In the genomic region with DNA sequence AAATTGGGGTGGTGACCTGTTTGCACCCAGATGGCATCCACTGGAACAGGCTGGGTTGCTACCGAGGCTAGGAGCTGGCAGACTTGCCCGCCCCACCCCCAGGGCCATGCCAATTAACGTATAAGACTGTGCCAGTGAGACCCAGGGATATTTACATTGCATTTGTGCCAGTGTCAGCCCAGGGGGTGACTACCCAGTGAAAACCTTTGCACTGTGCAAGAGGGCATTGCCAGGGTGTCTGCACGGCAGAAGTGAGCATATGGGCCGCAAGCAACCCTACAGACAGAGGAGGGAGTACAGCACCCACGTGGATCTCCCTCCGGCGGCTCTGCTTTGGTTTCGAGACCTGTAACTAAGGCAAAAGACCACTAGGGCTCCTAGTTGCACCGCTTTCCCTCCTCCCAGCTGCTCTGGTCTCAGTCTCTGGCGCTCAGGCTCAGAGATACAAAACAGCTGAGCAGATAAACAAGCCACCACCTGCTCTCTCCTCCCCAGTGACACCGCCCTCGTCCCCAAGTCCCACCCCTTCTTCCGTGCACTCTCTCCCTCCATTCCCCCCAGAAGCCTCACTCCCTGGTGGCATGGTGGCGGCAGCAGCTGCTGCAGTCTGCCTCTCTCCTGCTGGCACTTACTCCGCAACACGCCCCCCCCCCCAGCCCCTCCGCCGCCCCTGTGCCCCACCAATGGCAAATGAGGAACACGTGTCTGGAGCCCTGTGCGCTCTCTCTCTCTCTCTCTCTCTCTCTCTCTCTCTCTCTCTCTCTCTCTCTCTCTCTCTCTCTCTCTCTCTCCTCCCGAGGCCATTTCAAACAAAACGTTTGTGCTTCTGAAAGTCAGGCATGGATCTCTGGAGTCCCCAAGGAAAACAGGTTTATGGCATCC, we compare ENCODE assay signal across 8 mouse cellular contexts. TPM values are rescaled to one million over a fixed set of nuclear protein-coding genes. Genes with fewer than 3 reads are reported as not detected.
DNase-seq lines count a peak whose midpoint lies in the region; ATAC-seq and TF ChIP-seq lines count a peak whose summit lies in the region.

No protein-coding gene starts in this region.

- H3K4me3 ChIP-seq in E14TG2a.4 (replicated peaks; ENCODE audit: low read length): peak overlapping the region; percentile 78
- H3K4me3 ChIP-seq in heart, embryonic 15.5 days: peak overlapping the region; percentile 55
- H3K4me3 ChIP-seq in neural tube, embryonic 14.5 days (ENCODE audit: low read depth, low read length): peak overlapping the region; percentile 33

- H3K9me3 ChIP-seq in E14TG2a.4 (ENCODE audit: low read length): no peaks in the 10 kb centered on the region
- H3K9me3 ChIP-seq in heart, embryonic 15.5 days (replicated peaks): no peaks in the 10 kb centered on the region
- no peaks in the 10 kb centered on the region for H3K9me3 ChIP-seq in neural tube, embryonic 14.5 days (ENCODE audit: control insufficient read depth, low read length)

- peak; percentile 96 for DNase-seq in brain, embryonic 14.5 days (ENCODE audit: low read depth)
- DNase-seq in kidney, postnatal 4 days: peak; percentile 62 to 78
- peak; percentile 17 to 37 for DNase-seq in lung, adult 18-20 months
- DNase-seq in thymus, postnatal 0 days (ENCODE audit: low spot score): peak; percentile 96

- H3K4me2 ChIP-seq in heart, embryonic 15.5 days: peak overlapping the region; percentile 86
- peak overlapping the region; percentile 77 for H3K4me2 ChIP-seq in neural tube, embryonic 14.5 days (ENCODE audit: low read depth, low read length)

- H3K4me1 ChIP-seq in E14TG2a.4 (replicated peaks; ENCODE audit: low read depth, low read length): peaks cover 31% of the 10 kb centered on the region
- peaks cover 16% of the 10 kb centered on the region for H3K4me1 ChIP-seq in heart, embryonic 15.5 days (replicated peaks)
- H3K4me1 ChIP-seq in neural tube, embryonic 14.5 days (ENCODE audit: control insufficient read depth, insufficient read depth, low read length): peaks cover 16% of the 10 kb centered on the region

- no peak overlapping the region for H3K27ac ChIP-seq in heart, embryonic 15.5 days
- peak overlapping the region; percentile 64 for H3K27ac ChIP-seq in neural tube, embryonic 14.5 days (ENCODE audit: low read depth, low read length)

- H3K27me3 ChIP-seq in E14TG2a.4 (ENCODE audit: insufficient read depth, low read length): peaks cover 39% of the 10 kb centered on the region
- 0 out of 2 replicates have a peak, but pooled peaks cover 6% of the 10 kb centered on the region for H3K27me3 ChIP-seq in heart, embryonic 15.5 days
- no peaks in the 10 kb centered on the region for H3K27me3 ChIP-seq in neural tube, embryonic 14.5 days (ENCODE audit: control insufficient read depth, insufficient read depth, low read length)

- H3K36me3 ChIP-seq in E14TG2a.4 (ENCODE audit: insufficient read depth, low read length): no peaks in the 10 kb centered on the region
- H3K36me3 ChIP-seq in heart, embryonic 15.5 days: no peaks in the 10 kb centered on the region
- H3K36me3 ChIP-seq in neural tube, embryonic 14.5 days (ENCODE audit: control insufficient read depth, insufficient read depth, low read length): no peaks in the 10 kb centered on the region

- TF ChIP-seq POLR2A in brain, embryonic 14.5 days (IDR thresholded peaks at IDR 0.05; ENCODE audit: borderline replicate concordance, extremely low read depth, insufficient read depth, insufficient read length, poor library complexity, severe bottlenecking): no peak

- WGBS in heart, embryonic 15.5 days: 0% methylated on average over 23 of the region's 23 CpGs
- under 1% methylated on average over 22 of the region's 23 CpGs for WGBS in neural tube, embryonic 14.5 days

- ATAC-seq in erythroblast, adult 5-6 weeks (replicated peaks; ENCODE audit: low FRiP score, poor library complexity, severe bottlenecking): peak; percentile 94
- peak; percentile 87 for ATAC-seq in heart, embryonic 15.5 days (replicated peaks; ENCODE audit: insufficient number of reproducible peaks, insufficient read depth, low FRiP score, low read depth)
- ATAC-seq in neural tube, embryonic 14.5 days (ENCODE audit: low read depth): peak; percentile 91

- no peak; the same call in 1 of the 2 replicates for TF ChIP-seq CTCF in E14TG2a.4 (conservative IDR thresholded peaks at IDR 0.05; ENCODE audit: low read length)
- TF ChIP-seq CTCF in brain, embryonic 14.5 days (IDR thresholded peaks at IDR 0.05; ENCODE audit: borderline replicate concordance, extremely low read depth, insufficient read depth, insufficient read length): peak; percentile 57; the same call in 1 of the 2 replicates

- peak overlapping the region; percentile 47 for H3K9ac ChIP-seq in heart, embryonic 15.5 days
- H3K9ac ChIP-seq in neural tube, embryonic 14.5 days (replicated peaks; ENCODE audit: low read depth, low read length): peak overlapping the region; percentile 42; the same call in 1 of the 2 replicates

RNA-seq across cellular contexts. Expression of gene Hdhd5, which starts 49.0 kb away (rescaled TPM):
- 22.1 and 26.4 TPM in 2 replicates for polyA plus RNA-seq in brain, embryonic 14.5 days (2012; rRNA removed)
- total RNA-seq in erythroblast, adult 5-6 weeks (2015; ENCODE audit: low replicate concordance): 1.3 TPM in 1 of 2 replicates, not detected in the other
- total RNA-seq in erythroblast, adult 5-6 weeks (2017; ENCODE audit: low replicate concordance): 0.26 and 2.5 TPM in 2 replicates
- 12.4 and 15.6 TPM in 2 replicates for polyA plus RNA-seq in heart, embryonic 15.5 days (2015; fragmentation: Nextera tagmentation; extraction: Ambion mirVana)
- 11.8 and 14.2 TPM in 2 replicates for polyA plus RNA-seq in neural tube, embryonic 14.5 days (2014; fragmentation: Nextera tagmentation; extraction: Ambion mirVana)
- 42.6 and 48.3 TPM in 2 replicates for polyA plus RNA-seq in thymus, postnatal 0 days (2015; fragmentation: Nextera tagmentation; extraction: Ambion mirVana)

Comparison
In these comparisons a context has a peak if more than half of its experiments do, and no peak if none do; other contexts are left out.
1. DNase-seq: peak in every context shown above with its lines; median percentile 96 in brain, embryonic 14.5 days; 96 in thymus, postnatal 0 days; 70 in kidney, postnatal 4 days; 27 in lung, adult 18-20 months.